Mouse (Mus musculus): ENCODE measurements around the gene Polh. TPM values are rescaled to one million over a fixed set of nuclear protein-coding genes. Genes with fewer than 3 reads are reported as not detected.
A peak's percentile ranks its signal among the peaks of the same experiment; 100 is the strongest.

Polh gene
- polyA plus RNA-seq, 1 experiment from 2014 or later = 26.0 TPM

GRCm38 (mm10) chr17:46156680-46157079 lies 45.8 kb downstream of the Polh start:
- WGBS = 73% methylated on average over 5 of the region's 5 CpGs

GRCm38 (mm10) chr17:46154336-46154735 lies 48.1 kb downstream of the Polh start:
- Histone ChIP-seq H3K4me3 (ENCODE audit: low read length) (no peak overlapping the region), H3K4me1 (replicated peaks; ENCODE audit: control insufficient read depth, insufficient read depth, low read length) (peaks cover 12% of the 10 kb centered on the region), H3K9ac (ENCODE audit: low read length) (no peak overlapping the region), H3K9me3 (ENCODE audit: control insufficient read depth, low read length) (no peaks in the 10 kb centered on the region), H3K4me2 (ENCODE audit: low read depth, low read length) (no peak overlapping the region), H3K36me3 (ENCODE audit: control insufficient read depth, insufficient read depth, low read length) (peaks cover 4% of the 10 kb centered on the region), H3K27ac (ENCODE audit: low read length) (peak overlapping the region; percentile 62), H3K27me3 (ENCODE audit: control insufficient read depth, insufficient read depth, low read depth, low read length) (no peaks in the 10 kb centered on the region)
- no peak for ATAC-seq (ENCODE audit: low read depth)
- WGBS = 86% methylated on average over 3 of the region's 3 CpGs

More at GRCm38 (mm10) chr17:46156680-46157079, 45.8 kb downstream of the Polh start:
- ATAC-seq (ENCODE audit: low read depth) = no peak
- Histone ChIP-seq H3K4me3 (ENCODE audit: low read length) (no peak overlapping the region), H3K36me3 (ENCODE audit: control insufficient read depth, insufficient read depth, low read length) (no peaks in the 10 kb centered on the region), H3K27me3 (ENCODE audit: control insufficient read depth, insufficient read depth, low read depth, low read length) (no peaks in the 10 kb centered on the region), H3K9ac (ENCODE audit: low read length) (no peak overlapping the region), H3K4me2 (ENCODE audit: low read depth, low read length) (no peak overlapping the region), H3K9me3 (ENCODE audit: control insufficient read depth, low read length) (no peaks in the 10 kb centered on the region), H3K27ac (ENCODE audit: low read length) (no peak overlapping the region), H3K4me1 (replicated peaks; ENCODE audit: control insufficient read depth, insufficient read depth, low read length) (peaks cover 7% of the 10 kb centered on the region)

- peak within 1 kb of the TSS; percentile 87 for H3K27ac ChIP-seq (ENCODE audit: low read length)
Measured at GRCm38 (mm10) chr17:46152847-46153782, 49.3 kb downstream of the Polh start, which contains the start of gene Mad2l1bp. Gene Mad2l1bp, minus strand, starts transcription at chr17:46153553.

GRCm38 (mm10) chr17:46143578-46144423 lies 58.6 kb downstream of the Polh start, which contains the start of gene Rsph9:
Gene Rsph9, minus strand, starts transcription at chr17:46144216.
- Histone ChIP-seq H3K9ac (ENCODE audit: low read length) (peak within 1 kb of the TSS; percentile 56), H3K9me3 (ENCODE audit: control insufficient read depth, low read length) (no peaks in the 10 kb centered on the region), H3K27ac (ENCODE audit: low read length) (peak within 1 kb of the TSS; percentile 2; the same call in 1 of the 2 replicates), H3K27me3 (ENCODE audit: control insufficient read depth, insufficient read depth, low read depth, low read length) (no peaks in the 10 kb centered on the region), H3K4me2 (ENCODE audit: low read depth, low read length) (peak within 1 kb of the TSS; percentile 87), H3K36me3 (ENCODE audit: control insufficient read depth, insufficient read depth, low read length) (peaks cover 19% of the 10 kb centered on the region), H3K4me3 (ENCODE audit: low read length) (peak within 1 kb of the TSS; percentile 56), H3K4me1 (replicated peaks; ENCODE audit: control insufficient read depth, insufficient read depth, low read length) (peaks cover 5% of the 10 kb centered on the region)
- peak; percentile 98 for ATAC-seq (ENCODE audit: low read depth)
- 5% methylated on average over 37 of the region's 37 CpGs for WGBS

More at GRCm38 (mm10) chr17:46152847-46153782, 49.3 kb downstream of the Polh start, which contains the start of gene Mad2l1bp:
- Histone ChIP-seq H3K4me1 (replicated peaks; ENCODE audit: control insufficient read depth, insufficient read depth, low read length) (peaks cover 12% of the 10 kb centered on the region), H3K36me3 (ENCODE audit: control insufficient read depth, insufficient read depth, low read length) (peaks cover 12% of the 10 kb centered on the region), H3K4me2 (ENCODE audit: low read depth, low read length) (peak within 1 kb of the TSS; percentile 89), H3K27me3 (ENCODE audit: control insufficient read depth, insufficient read depth, low read depth, low read length) (no peaks in the 10 kb centered on the region), H3K4me3 (ENCODE audit: low read length) (peak within 1 kb of the TSS; percentile 63), H3K9me3 (ENCODE audit: control insufficient read depth, low read length) (no peaks in the 10 kb centered on the region), H3K9ac (ENCODE audit: low read length) (peak within 1 kb of the TSS; percentile 74)
- 2% methylated on average over 33 of the region's 33 CpGs for WGBS
- peak; percentile 95 for ATAC-seq (ENCODE audit: low read depth)

- H3K4me3 ChIP-seq (ENCODE audit: low read length) = no peak overlapping the region
- 87% methylated on average over 3 of the region's 3 CpGs for WGBS
- H3K36me3 ChIP-seq (ENCODE audit: control insufficient read depth, insufficient read depth, low read length) = no peaks in the 10 kb centered on the region
- H3K4me1 ChIP-seq (replicated peaks; ENCODE audit: control insufficient read depth, insufficient read depth, low read length) = peaks cover 5% of the 10 kb centered on the region
- no peaks in the 10 kb centered on the region for H3K27me3 ChIP-seq (ENCODE audit: control insufficient read depth, insufficient read depth, low read depth, low read length)
- no peak overlapping the region for H3K9ac ChIP-seq (ENCODE audit: low read length)
- no peak for ATAC-seq (ENCODE audit: low read depth)
- H3K9me3 ChIP-seq (ENCODE audit: control insufficient read depth, low read length) = no peaks in the 10 kb centered on the region
- H3K4me2 ChIP-seq (ENCODE audit: low read depth, low read length) = no peak overlapping the region
- no peak overlapping the region for H3K27ac ChIP-seq (ENCODE audit: low read length)
Measured at GRCm38 (mm10) chr17:46139872-46140271, 62.6 kb downstream of the Polh start.

- no peak overlapping the region for H3K4me3 ChIP-seq (ENCODE audit: low read length)
- H3K36me3 ChIP-seq (ENCODE audit: control insufficient read depth, insufficient read depth, low read length) = no peaks in the 10 kb centered on the region
- H3K4me1 ChIP-seq (replicated peaks; ENCODE audit: control insufficient read depth, insufficient read depth, low read length) = peaks cover 3% of the 10 kb centered on the region
- no peak overlapping the region for H3K27ac ChIP-seq (ENCODE audit: low read length)
- 49% methylated on average over 8 of the region's 8 CpGs for WGBS
- H3K9ac ChIP-seq (ENCODE audit: low read length) = no peak overlapping the region
- no peak overlapping the region for H3K4me2 ChIP-seq (ENCODE audit: low read depth, low read length)
- H3K9me3 ChIP-seq (ENCODE audit: control insufficient read depth, low read length) = no peaks in the 10 kb centered on the region
- no peaks in the 10 kb centered on the region for H3K27me3 ChIP-seq (ENCODE audit: control insufficient read depth, insufficient read depth, low read depth, low read length)
- ATAC-seq (ENCODE audit: low read depth) = no peak
Measured at GRCm38 (mm10) chr17:46138563-46139236, 63.7 kb downstream of the Polh start.

- Histone ChIP-seq H3K27me3 (ENCODE audit: control insufficient read depth, insufficient read depth, low read depth, low read length) (no peaks in the 10 kb centered on the region), H3K4me2 (ENCODE audit: low read depth, low read length) (no peak overlapping the region), H3K4me1 (replicated peaks; ENCODE audit: control insufficient read depth, insufficient read depth, low read length) (0 out of 2 replicates have a peak, but pooled peaks cover 2% of the 10 kb centered on the region), H3K27ac (ENCODE audit: low read length) (no peak overlapping the region), H3K9me3 (ENCODE audit: control insufficient read depth, low read length) (no peaks in the 10 kb centered on the region), H3K4me3 (ENCODE audit: low read length) (no peak overlapping the region), H3K9ac (ENCODE audit: low read length) (no peak overlapping the region), H3K36me3 (ENCODE audit: control insufficient read depth, insufficient read depth, low read length) (peaks cover 13% of the 10 kb centered on the region)
- 42% methylated on average over 8 of the region's 8 CpGs for WGBS
- no peak for ATAC-seq (ENCODE audit: low read depth)
Measured at GRCm38 (mm10) chr17:46132862-46133261, 69.6 kb downstream of the Polh start.

GRCm38 (mm10) chr17:46132058-46132718 lies 70.3 kb downstream of the Polh start:
- H3K4me3 ChIP-seq (ENCODE audit: low read length) = no peak overlapping the region
- H3K9ac ChIP-seq (ENCODE audit: low read length) = no peak overlapping the region
- no peaks in the 10 kb centered on the region for H3K9me3 ChIP-seq (ENCODE audit: control insufficient read depth, low read length)
- no peaks in the 10 kb centered on the region for H3K27me3 ChIP-seq (ENCODE audit: control insufficient read depth, insufficient read depth, low read depth, low read length)
- peak; percentile 26; the same call in 1 of the 2 replicates for ATAC-seq (ENCODE audit: low read depth)
- peaks cover 7% of the 10 kb centered on the region; the same call in 1 of the 2 replicates for H3K4me1 ChIP-seq (replicated peaks; ENCODE audit: control insufficient read depth, insufficient read depth, low read length)
- H3K4me2 ChIP-seq (ENCODE audit: low read depth, low read length) = no peak overlapping the region
- peaks cover 20% of the 10 kb centered on the region for H3K36me3 ChIP-seq (ENCODE audit: control insufficient read depth, insufficient read depth, low read length)
- WGBS = 16% methylated on average over 12 of the region's 12 CpGs
- no peak overlapping the region for H3K27ac ChIP-seq (ENCODE audit: low read length)

Data from lung, embryonic 16.5 days (tissue).